Mouse (Mus musculus) stomach, postnatal 0 days (tissue): Measurements from ENCODE around the gene Phf12. TPM values are rescaled to one million over a fixed set of nuclear protein-coding genes. Genes with fewer than 3 reads are reported as not detected.

ENCODE experiments used
- ATAC-seq: fragments of 200-750 bp; cut with Nextera tagmentation; 2 replicates; pipeline ENCODE4 v1.8.0; 2017; ENCODE audit not compliant: low FRiP score, low TSS enrichment
- DNase-seq: peaks from one replicate; pipeline ENCODE4 v3.0.0-alpha.2; 2016; ENCODE audit warnings: low spot score
- H3K27ac ChIP-seq: fragments of 300-500 bp; sonication (generic); replicated peaks from 2 replicates; pipeline ENCODE4 v1.5.1; 2014; ENCODE audit warnings: mild to moderate bottlenecking, control low read depth
- H3K27me3 ChIP-seq: fragments of 300-500 bp; sonication (generic); 2 replicates; pipeline ENCODE4 v1.6.1; 2014; ENCODE audit warnings: low read length; ENCODE audit not compliant: control insufficient read depth, insufficient read depth
- H3K36me3 ChIP-seq: fragments of 300-500 bp; sonication (generic); 2 replicates; pipeline ENCODE4 v1.6.1; 2014; ENCODE audit warnings: low read length, mixed read lengths; ENCODE audit not compliant: control insufficient read depth, insufficient read depth
- H3K4me1 ChIP-seq: fragments of 300-500 bp; sonication (generic); replicated peaks from 2 replicates; pipeline ENCODE4 v1.6.1; 2014; ENCODE audit warnings: antibody characterized with exemption; ENCODE audit not compliant: control insufficient read depth, insufficient read depth
- H3K4me2 ChIP-seq: fragments of 300-500 bp; sonication (generic); replicated peaks from 2 replicates; pipeline ENCODE4 v1.6.1; 2014; ENCODE audit warnings: low read depth, mild to moderate bottlenecking, control low read depth, moderate library complexity
- H3K4me3 ChIP-seq: fragments of 300-500 bp; sonication (generic); 2 replicates; pipeline ENCODE4 v1.5.1; 2014; ENCODE audit warnings: low read depth, low read length, control low read depth
- H3K9ac ChIP-seq: fragments of 300-500 bp; sonication (generic); 2 replicates; pipeline ENCODE4 v1.6.1; 2014; ENCODE audit warnings: mild to moderate bottlenecking, low read length, control low read depth, mixed read lengths
- H3K9me3 ChIP-seq: fragments of 300-500 bp; sonication (generic); 2 replicates; pipeline ENCODE4 v1.6.1; 2016; ENCODE audit warnings: low read length; ENCODE audit not compliant: control insufficient read depth
- CTCF ChIP-seq: IDR thresholded peaks from 2 replicates; pipeline ENCODE4 v1.5.1; 2016; ENCODE audit warnings: antibody characterized with exemption, low read depth, mild to moderate bottlenecking, moderate library complexity
- EP300 ChIP-seq: optimal IDR thresholded peaks from 2 replicates; pipeline ENCODE3; 2016; ENCODE audit warnings: antibody characterized with exemption
- WGBS: fragments of 180-500 bp; shearing (Covaris S2); extraction: QIAGEN DNeasy Blood & Tissue Kit; methylation state at CpG from one replicate; pipeline ENCODE4 v1.1.7; 2014; 5-methylcytosine and 5-hydroxymethylcytosine counted together
- polyA plus RNA-seq: library from polyadenylated mRNA; unstranded; fragments of >200 nt; fragmentation: Nextera tagmentation; extraction: Ambion mirVana; gene quantifications from 2 replicates; pipeline ENCODE4 v1.2.1, GENCODE M21; 2015

Phf12 gene
- polyA plus RNA-seq, 1 experiment from 2014 or later, result 5.3 TPM

DNA sequence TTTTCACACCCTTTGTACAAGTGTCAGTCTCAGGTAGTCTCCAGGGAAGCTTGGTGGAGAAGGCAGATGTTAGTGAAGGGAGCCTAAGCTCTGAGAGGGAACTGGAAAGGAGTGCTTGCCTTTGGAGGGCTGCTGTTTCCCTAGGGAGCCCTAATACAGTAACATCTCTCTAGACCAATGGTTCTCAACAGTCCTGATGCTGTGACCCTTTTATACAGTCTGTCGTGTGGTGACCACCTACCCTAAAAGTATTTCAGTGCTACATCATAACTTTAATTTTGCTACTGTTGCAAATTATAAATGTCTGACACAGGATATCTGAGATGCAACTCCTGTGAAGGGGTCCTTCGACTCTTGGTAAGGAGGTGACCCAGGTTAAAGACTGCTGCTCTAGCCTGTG, 48.0 kb downstream of the Phf12 start:
- 0 out of 2 replicates have a peak, but pooled peaks cover 3% of the 10 kb centered on the region for H3K4me1 ChIP-seq
- H3K4me2 ChIP-seq, result no peak overlapping the region
- H3K36me3 ChIP-seq, result peaks cover 30% of the 10 kb centered on the region
- DNase-seq, result no peak
- H3K27ac ChIP-seq, result no peak overlapping the region
- H3K4me3 ChIP-seq, result no peak overlapping the region
- TF ChIP-seq CTCF (no peak), EP300 (no peak)
- no peaks in the 10 kb centered on the region for H3K27me3 ChIP-seq
- H3K9me3 ChIP-seq, result no peaks in the 10 kb centered on the region
- no peak for ATAC-seq
- WGBS, result 69% methylated on average over 2 of the region's 2 CpGs
- peak overlapping the region; percentile 35; the same call in 1 of the 2 replicates for H3K9ac ChIP-seq

DNA sequence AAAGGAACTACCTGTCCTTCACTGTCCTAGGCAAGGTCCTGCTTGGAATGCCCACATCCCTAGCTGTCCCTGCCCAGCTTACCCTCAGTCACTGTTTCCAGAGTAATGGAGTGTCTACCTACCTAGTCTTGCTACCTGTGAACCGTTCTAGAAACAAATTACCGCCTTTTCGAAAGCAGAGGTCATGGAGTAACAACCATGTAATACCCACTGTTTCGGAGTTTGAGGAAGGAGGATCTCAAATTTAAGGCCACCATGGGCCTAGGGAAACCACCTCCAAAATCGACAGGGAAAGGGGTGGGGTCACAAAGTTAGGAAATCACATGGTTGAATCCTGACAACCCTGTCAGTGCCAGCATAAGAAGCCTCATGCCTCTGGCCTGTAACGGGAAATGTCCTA, 48.8 kb downstream of the Phf12 start:
- peak overlapping the region; percentile 85; the same call in 1 of the 2 replicates for H3K27ac ChIP-seq
- H3K4me3 ChIP-seq, result no peak overlapping the region
- peaks cover 23% of the 10 kb centered on the region for H3K36me3 ChIP-seq
- H3K9ac ChIP-seq, result peak overlapping the region; percentile 43; the same call in 1 of the 2 replicates
- H3K4me2 ChIP-seq, result peak overlapping the region; percentile 94
- no peak for DNase-seq
- TF ChIP-seq EP300 (no peak), CTCF (no peak)
- no peak for ATAC-seq
- 39% methylated on average over 6 of the region's 6 CpGs for WGBS
- no peaks in the 10 kb centered on the region for H3K9me3 ChIP-seq
- 0 out of 2 replicates have a peak, but pooled peaks cover 3% of the 10 kb centered on the region for H3K4me1 ChIP-seq
- H3K27me3 ChIP-seq, result no peaks in the 10 kb centered on the region

- H3K9me3 ChIP-seq, result no peaks in the 10 kb centered on the region
- H3K27ac ChIP-seq, result peak within 1 kb of the TSS; percentile 85
- peak within 1 kb of the TSS; percentile 94 for H3K4me2 ChIP-seq
- no peaks in the 10 kb centered on the region for H3K27me3 ChIP-seq
- H3K4me3 ChIP-seq, result peak within 1 kb of the TSS; percentile 62
- ATAC-seq, result peak; percentile 90
- H3K9ac ChIP-seq, result peak within 1 kb of the TSS; percentile 72
- under 1% methylated on average over 94 of the region's 96 CpGs for WGBS
- H3K4me1 ChIP-seq, result 0 out of 2 replicates have a peak, but pooled peaks cover 3% of the 10 kb centered on the region
- TF ChIP-seq CTCF (peak; percentile 82), EP300 (no peak)
- peak; percentile 97 for DNase-seq
- peaks cover 17% of the 10 kb centered on the region for H3K36me3 ChIP-seq
Observed at GRCm38 (mm10) chr11:78031947-78032808, 49.6 kb downstream of the Phf12 start, which contains the start of gene Dhrs13. Dhrs13 (plus strand) TSS chr11:78032280.

- peaks cover 15% of the 10 kb centered on the region for H3K36me3 ChIP-seq
- H3K4me3 ChIP-seq, result peak overlapping the region; percentile 62
- TF ChIP-seq CTCF, result no peak
- no peak for TF ChIP-seq EP300
- H3K27me3 ChIP-seq, result no peaks in the 10 kb centered on the region
- H3K9ac ChIP-seq, result peak overlapping the region; percentile 72
- peak overlapping the region; percentile 85; the same call in 1 of the 2 replicates for H3K27ac ChIP-seq
- WGBS, result 4% methylated on average over 5 of the region's 5 CpGs
- ATAC-seq (no peak), DNase-seq (no peak)
- no peaks in the 10 kb centered on the region for H3K9me3 ChIP-seq
- peak overlapping the region; percentile 94 for H3K4me2 ChIP-seq
- H3K4me1 ChIP-seq, result 0 out of 2 replicates have a peak, but pooled peaks cover 3% of the 10 kb centered on the region
Observed at GRCm38 (mm10) chr11:78032809-78033195, 50.2 kb downstream of the Phf12 start.

DNA sequence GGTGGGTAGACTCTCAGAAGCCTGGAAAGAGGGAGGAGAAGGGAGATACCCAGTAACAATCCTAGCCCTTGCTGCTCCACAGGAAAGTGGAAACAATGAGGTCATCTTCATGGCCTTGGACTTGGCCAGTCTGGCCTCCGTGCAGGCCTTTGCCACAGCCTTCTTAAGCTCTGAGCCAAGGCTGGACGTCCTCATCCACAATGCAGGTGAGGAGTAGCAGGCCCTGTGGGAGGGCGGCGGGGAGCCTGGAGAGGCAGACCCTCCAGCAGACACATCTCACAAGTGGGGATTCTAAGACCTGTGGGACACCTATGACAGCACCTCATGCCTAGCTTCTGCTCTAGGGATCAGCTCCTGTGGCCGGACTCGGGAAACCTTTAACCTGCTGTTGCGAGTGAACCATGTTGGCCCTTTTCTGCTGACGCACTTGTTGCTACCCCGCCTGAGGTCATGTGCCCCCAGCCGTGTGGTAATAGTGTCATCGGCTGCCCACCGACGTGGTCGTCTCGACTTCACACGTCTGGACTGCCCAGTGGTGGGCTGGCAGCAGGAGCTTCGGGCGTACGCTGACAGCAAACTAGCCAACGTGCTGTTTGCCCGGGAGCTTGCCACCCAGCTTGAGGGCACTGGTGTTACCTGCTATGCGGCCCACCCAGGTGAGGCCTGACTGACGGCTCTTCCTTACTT, 51.5 kb downstream of the Phf12 start:
- no peaks in the 10 kb centered on the region for H3K9me3 ChIP-seq
- H3K4me2 ChIP-seq, result no peak overlapping the region
- H3K27ac ChIP-seq, result no peak overlapping the region
- WGBS, result 93% methylated on average over 23 of the region's 23 CpGs
- ATAC-seq (no peak), DNase-seq (no peak)
- 0 out of 2 replicates have a peak, but pooled peaks cover 3% of the 10 kb centered on the region for H3K4me1 ChIP-seq
- no peak overlapping the region for H3K9ac ChIP-seq
- H3K27me3 ChIP-seq, result no peaks in the 10 kb centered on the region
- peaks cover 4% of the 10 kb centered on the region for H3K36me3 ChIP-seq
- no peak for TF ChIP-seq EP300
- no peak for TF ChIP-seq CTCF
- no peak overlapping the region for H3K4me3 ChIP-seq
